Comparison of ENCODE assay signal across 14 mouse cellular contexts in genomic region chr10:20595107-20595810, GRCm38 (mm10).
DNase-seq lines count a peak whose midpoint lies in the region; ATAC-seq lines count a peak whose summit lies in the region.
"Had no signal": no experiment of that assay in that cellular context is flagged by ENCODE, and none has a peak within 500 bp of the region (broad histone marks: within the 10 kb centered on the region; RNA-seq: fewer than 3 reads in every experiment).

No protein-coding gene starts in this region.

- ATAC-seq in megakaryocyte, adult 5-6 weeks (ENCODE audit: poor library complexity, severe bottlenecking) = peak; percentile 59
- ATAC-seq: forebrain, embryonic 14.5 days; intestine, embryonic 16.5 days; midbrain, embryonic 13.5 days had no signal

- peak; percentile 15 for DNase-seq in adrenal gland, adult 8-10 months
- no peak for DNase-seq in adrenal gland, postnatal 4 days (ENCODE audit: low spot score in 2 of 2)
- DNase-seq in kidney, postnatal 36 days = peak; percentile 12 to 42
- DNase-seq in kidney, postnatal 10 days = no peak
- peak; percentile 6 for DNase-seq in adrenal gland, postnatal 10 days
- no peak for DNase-seq in layer of hippocampus, adult 9-10 months (ENCODE audit: low spot score)
- DNase-seq: cerebellum, adult 11 months; cerebellum, postnatal 25 days; gastrocnemius, postnatal 25 days; thymus, postnatal 14 days had no signal

Comparison
In these comparisons a context has a peak if more than half of its experiments do, and no peak if none do; other contexts are left out.
1. DNase-seq: peak in adrenal gland, adult 8-10 months (single experiment), kidney, postnatal 36 days (2 of 2) and adrenal gland, postnatal 10 days (single experiment); none in adrenal gland, postnatal 4 days (0 of 2), kidney, postnatal 10 days (single experiment) and layer of hippocampus, adult 9-10 months (single experiment).